Mouse (Mus musculus): Measurements from ENCODE around the gene B4galnt3.

DNA sequence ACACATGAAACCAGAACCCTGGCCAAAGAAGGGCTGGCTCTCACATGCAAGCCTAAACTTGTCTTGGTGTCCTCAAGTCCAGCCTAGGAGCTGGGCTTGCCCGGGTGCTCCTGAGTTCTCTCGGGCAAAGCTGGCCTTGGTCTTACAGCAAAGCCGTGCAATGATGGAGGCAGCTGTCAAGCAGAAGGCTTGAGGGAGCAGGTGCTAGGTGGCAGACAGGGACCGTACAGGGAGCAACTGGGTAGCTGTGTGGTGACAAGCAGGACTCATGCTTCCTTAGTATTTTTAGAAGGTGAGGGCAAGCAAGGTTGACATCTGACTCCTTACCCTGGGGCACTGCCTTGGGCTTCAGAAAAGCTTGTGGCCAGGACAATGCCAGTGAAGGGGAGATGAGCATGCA is 110.6 kb downstream of the B4galnt3 start:
- TF ChIP-seq CTCF (IDR thresholded peaks at IDR 0.05; ENCODE audit: low read depth) (no peak), EP300 (IDR thresholded peaks at IDR 0.05; ENCODE audit: low read depth) (no peak)

Measured in liver, postnatal 0 days (tissue).